Mouse (Mus musculus): Measurements from ENCODE around the gene Chek2. TPM values are rescaled to one million over a fixed set of nuclear protein-coding genes. Genes with fewer than 3 reads are reported as not detected.

Chek2 gene
- polyA plus RNA-seq, 1 experiment from 2014 or later: 31.0 TPM

DNA sequence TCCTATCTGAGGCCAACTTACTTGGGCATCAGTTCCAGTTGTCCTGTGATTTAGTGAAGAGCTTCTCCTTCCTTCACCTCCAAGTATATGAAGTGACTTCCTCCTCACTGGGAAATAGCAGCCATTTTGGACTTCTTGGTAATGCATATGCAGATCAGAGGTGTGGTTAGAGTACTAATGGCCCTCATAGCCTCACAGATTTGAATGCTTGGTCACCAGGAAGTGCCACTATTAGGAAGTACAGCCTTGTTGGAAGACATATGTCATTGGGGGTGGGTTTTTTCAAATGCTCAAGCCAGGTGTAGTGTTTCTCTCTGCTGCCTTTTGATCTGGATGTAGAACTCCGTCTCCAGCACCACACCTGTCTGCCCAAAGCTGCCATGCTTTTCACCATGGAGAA is 50.2 kb downstream of the Chek2 start:
- WGBS: 81% methylated on average over 1 of the region's 1 CpGs
- H3K4me1 ChIP-seq (replicated peaks): no peaks in the 10 kb centered on the region
- H3K27me3 ChIP-seq (ENCODE audit: insufficient read depth, poor library complexity, severe bottlenecking): no peaks in the 10 kb centered on the region
- H3K36me3 ChIP-seq: peaks cover 49% of the 10 kb centered on the region
- H3K9me3 ChIP-seq: no peaks in the 10 kb centered on the region
- H3K4me3 ChIP-seq: no peak overlapping the region
- H3K27ac ChIP-seq: no peak overlapping the region
- no peak for DNase-seq (ENCODE audit: low spot score)

DNA sequence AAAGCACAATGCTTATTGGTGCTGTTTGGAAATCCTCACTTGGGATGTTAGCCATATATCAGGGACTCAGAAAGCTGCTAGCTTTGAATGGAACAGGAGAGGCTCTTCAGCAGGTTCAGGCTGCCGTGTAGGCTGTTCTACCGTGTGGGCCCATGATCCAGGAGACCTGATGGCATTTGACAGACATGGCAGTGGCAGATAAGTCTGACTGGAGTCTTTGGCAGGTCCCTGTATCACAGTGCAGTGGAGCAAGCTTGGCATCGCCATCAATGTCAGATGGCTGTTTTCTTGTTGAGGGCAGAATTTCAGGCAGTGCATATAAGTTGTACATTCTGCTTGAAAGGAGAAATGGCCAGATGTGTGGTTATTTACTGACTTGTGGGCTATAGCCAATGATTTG is 50.8 kb downstream of the Chek2 start:
- DNase-seq (ENCODE audit: low spot score): no peak
- no peaks in the 10 kb centered on the region for H3K4me1 ChIP-seq (replicated peaks)
- peaks cover 49% of the 10 kb centered on the region for H3K36me3 ChIP-seq
- H3K9me3 ChIP-seq: no peaks in the 10 kb centered on the region
- WGBS: 94% methylated on average over 3 of the region's 3 CpGs
- no peak overlapping the region for H3K4me3 ChIP-seq
- H3K27me3 ChIP-seq (ENCODE audit: insufficient read depth, poor library complexity, severe bottlenecking): no peaks in the 10 kb centered on the region
- no peak overlapping the region for H3K27ac ChIP-seq

DNA sequence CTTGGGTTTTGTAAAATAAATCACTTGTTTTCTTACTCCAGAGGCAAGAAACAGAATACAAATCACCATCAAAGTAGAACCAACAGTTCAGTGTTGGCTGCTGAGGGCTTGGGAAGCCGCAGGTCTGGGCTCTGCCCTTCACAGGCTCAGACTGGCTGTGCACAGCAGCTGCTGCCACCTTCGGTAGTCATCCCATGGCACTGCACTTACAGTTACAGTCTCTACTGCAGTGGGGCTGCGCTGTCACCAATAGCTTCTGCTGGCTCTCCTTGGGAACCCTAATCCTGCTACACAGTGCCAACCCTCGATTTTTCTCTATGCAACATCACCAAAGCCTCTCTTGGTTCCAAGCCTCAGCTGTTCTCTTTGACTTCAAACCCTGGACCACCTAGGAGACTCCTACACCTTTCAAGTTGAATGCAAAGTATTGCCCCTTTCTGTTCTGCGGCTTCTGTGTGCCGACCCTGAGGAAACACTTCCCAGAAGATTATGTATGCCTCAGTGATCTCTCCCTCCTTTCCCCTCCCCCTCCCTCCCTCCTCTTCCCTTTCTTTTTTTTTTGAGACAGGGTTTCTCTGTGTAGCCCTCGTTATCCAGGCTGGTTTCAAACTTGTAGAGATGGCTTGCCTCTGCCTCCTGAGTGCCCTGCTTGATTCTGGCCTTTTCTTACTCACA is 57.5 kb downstream of the Chek2 start:
- no peaks in the 10 kb centered on the region for H3K27me3 ChIP-seq (ENCODE audit: insufficient read depth, poor library complexity, severe bottlenecking)
- peaks cover 54% of the 10 kb centered on the region for H3K36me3 ChIP-seq
- peak overlapping the region; percentile 69 for H3K27ac ChIP-seq
- no peak overlapping the region for H3K4me3 ChIP-seq
- 37% methylated on average over 7 of the region's 7 CpGs for WGBS
- peak; percentile 10 for DNase-seq (ENCODE audit: low spot score)
- peaks cover 20% of the 10 kb centered on the region for H3K4me1 ChIP-seq (replicated peaks)
- H3K9me3 ChIP-seq: no peaks in the 10 kb centered on the region

DNA sequence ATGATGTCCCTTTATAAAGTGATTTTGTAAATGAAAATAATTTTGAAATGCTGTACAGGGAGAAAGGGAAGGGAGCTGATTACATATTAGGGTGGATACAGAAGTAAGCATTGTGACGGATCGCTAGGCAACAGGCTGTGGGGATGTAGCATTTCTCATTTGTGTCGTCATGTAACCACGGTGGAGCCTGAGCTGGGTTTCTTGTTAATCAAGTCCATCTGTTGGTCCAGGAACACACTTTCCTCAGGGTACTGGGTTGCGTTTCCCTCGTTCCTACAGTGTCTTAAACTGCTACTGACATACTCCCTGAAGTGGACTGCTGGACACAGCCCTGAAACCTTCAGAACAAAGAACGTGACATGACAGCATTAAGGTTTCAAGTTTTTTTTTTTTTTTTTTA is 58.4 kb downstream of the Chek2 start:
- Histone ChIP-seq H3K4me3 (no peak overlapping the region), H3K9me3 (no peaks in the 10 kb centered on the region), H3K27me3 (ENCODE audit: insufficient read depth, poor library complexity, severe bottlenecking) (no peaks in the 10 kb centered on the region), H3K27ac (no peak overlapping the region), H3K36me3 (peaks cover 45% of the 10 kb centered on the region), H3K4me1 (replicated peaks) (peaks cover 20% of the 10 kb centered on the region)
- DNase-seq (ENCODE audit: low spot score): peak; percentile 54
- 48% methylated on average over 7 of the region's 7 CpGs for WGBS

DNA sequence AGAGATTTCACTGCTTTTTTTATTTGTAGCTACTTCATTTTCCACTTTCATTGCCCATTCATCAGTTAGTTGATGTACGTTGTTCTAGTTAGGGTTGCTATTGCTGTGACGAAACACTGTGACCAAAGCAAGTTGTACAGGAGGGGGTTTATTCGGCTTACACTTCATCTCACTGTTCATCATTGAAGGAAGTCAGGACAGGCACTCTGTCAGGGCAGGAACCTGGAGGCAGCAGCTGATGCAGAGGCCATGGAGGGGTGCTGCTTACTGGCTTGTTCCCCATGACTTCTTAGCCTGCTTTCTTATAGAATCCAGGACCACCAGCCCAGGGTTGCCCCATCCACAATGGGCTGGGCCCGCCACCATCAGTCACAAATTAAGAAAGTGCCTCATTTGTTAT is 59.0 kb downstream of the Chek2 start:
- Histone ChIP-seq H3K36me3 (peaks cover 39% of the 10 kb centered on the region), H3K9me3 (no peaks in the 10 kb centered on the region), H3K27ac (no peak overlapping the region), H3K27me3 (ENCODE audit: insufficient read depth, poor library complexity, severe bottlenecking) (no peaks in the 10 kb centered on the region), H3K4me1 (replicated peaks) (peaks cover 20% of the 10 kb centered on the region), H3K4me3 (no peak overlapping the region)
- no peak for DNase-seq (ENCODE audit: low spot score)
- 92% methylated on average over 4 of the region's 4 CpGs for WGBS

DNA sequence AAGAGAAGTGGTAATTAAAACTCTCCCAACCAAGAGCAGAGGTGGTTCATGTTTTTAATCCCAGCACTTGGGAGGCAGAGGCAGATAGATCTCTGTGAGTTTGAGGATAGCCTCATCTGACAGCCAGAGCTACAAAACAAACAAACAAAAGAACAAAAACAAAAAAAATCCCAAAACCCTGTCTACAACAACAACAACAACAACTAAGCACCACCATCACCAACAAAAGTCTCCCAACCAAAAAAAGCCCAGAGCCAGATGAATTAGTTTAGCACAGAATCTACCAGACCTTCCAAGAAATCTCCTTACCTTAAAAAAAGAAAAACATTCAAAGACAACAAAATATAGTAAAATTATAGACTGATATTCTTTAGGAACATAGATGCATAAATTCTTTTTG is 60.6 kb downstream of the Chek2 start:
- Histone ChIP-seq H3K27ac (no peak overlapping the region), H3K27me3 (ENCODE audit: insufficient read depth, poor library complexity, severe bottlenecking) (no peaks in the 10 kb centered on the region), H3K4me3 (no peak overlapping the region), H3K4me1 (replicated peaks) (peaks cover 20% of the 10 kb centered on the region), H3K9me3 (no peaks in the 10 kb centered on the region), H3K36me3 (peaks cover 30% of the 10 kb centered on the region)
- DNase-seq (ENCODE audit: low spot score): no peak

DNA sequence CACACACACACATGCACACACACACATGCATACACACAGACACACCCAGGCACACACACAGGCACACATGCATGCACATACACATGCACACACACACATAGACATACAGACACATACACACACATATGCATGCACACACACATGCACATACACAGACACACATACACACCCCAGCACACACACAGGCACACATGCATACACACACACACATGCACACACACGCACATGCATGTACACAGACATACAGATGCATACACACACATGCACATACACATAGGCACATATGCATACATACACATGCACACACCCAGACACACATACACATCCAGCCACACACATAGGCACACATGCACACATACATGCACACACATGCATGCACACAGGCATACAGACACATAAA is 66.9 kb downstream of the Chek2 start:
- no peaks in the 10 kb centered on the region for H3K27me3 ChIP-seq (ENCODE audit: insufficient read depth, poor library complexity, severe bottlenecking)
- no peak overlapping the region for H3K27ac ChIP-seq
- 97% methylated on average over 1 of the region's 1 CpGs for WGBS
- H3K4me1 ChIP-seq (replicated peaks): no peaks in the 10 kb centered on the region; the same call in 1 of the 2 replicates
- peaks cover 25% of the 10 kb centered on the region for H3K36me3 ChIP-seq
- H3K9me3 ChIP-seq: 0 out of 2 replicates have a peak, but pooled peaks cover 3% of the 10 kb centered on the region
- DNase-seq (ENCODE audit: low spot score): no peak
- H3K4me3 ChIP-seq: no peak overlapping the region

DNA sequence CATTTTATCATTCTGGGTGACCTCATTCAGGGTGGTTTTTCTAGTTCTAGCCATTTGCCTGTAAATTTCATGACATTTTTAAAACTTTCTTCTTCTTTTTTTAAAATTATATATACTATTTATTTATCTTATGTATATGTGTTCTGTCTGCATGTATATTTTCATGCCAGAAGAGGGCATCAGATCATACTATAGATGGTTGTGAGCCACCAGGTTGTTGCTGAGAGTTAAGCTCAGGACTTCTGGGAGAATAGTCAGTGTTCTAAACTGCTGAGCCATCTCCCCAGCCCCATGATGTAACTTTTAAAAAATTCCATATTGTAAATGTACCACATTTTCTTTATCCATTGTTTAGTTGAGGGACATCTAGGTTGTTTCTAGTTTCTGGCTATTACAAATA is 69.1 kb downstream of the Chek2 start:
- 0 out of 2 replicates have a peak, but pooled peaks cover 3% of the 10 kb centered on the region for H3K9me3 ChIP-seq
- no peaks in the 10 kb centered on the region for H3K27me3 ChIP-seq (ENCODE audit: insufficient read depth, poor library complexity, severe bottlenecking)
- DNase-seq (ENCODE audit: low spot score): no peak
- no peaks in the 10 kb centered on the region; the same call in 1 of the 2 replicates for H3K4me1 ChIP-seq (replicated peaks)
- no peak overlapping the region for H3K4me3 ChIP-seq
- H3K27ac ChIP-seq: no peak overlapping the region
- H3K36me3 ChIP-seq: peaks cover 22% of the 10 kb centered on the region

DNA sequence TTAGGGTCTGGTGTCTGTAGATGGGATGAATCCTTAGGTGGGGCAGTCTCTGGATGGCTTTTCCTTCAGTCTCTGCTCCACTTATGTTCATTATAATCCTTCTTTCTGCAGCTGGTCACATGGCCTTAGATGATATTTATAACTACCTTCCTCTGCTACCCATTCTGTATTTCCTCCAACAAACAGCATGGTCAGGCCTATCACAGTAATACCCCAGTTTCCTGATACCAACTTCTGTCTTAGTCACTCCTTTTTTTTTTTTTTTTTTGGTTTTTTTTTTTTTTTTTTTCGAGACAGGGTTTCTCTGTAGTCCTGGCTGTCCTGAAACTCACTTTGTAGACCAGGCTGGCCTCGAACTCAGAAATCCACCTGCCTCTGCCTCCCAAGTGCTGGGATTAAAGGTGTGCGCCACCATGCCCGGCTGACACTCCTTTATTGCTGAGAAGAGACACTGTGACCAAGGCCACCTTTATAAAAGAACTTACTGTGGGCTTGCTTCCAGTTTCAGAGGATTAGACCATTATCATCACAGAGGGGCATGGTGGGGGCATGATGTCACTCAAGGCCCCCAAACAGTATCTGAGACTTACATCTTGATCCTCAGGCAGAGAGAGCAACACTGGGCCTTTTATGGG is 70.3 kb downstream of the Chek2 start:
- no peak for DNase-seq (ENCODE audit: low spot score)
- Histone ChIP-seq H3K27me3 (ENCODE audit: insufficient read depth, poor library complexity, severe bottlenecking) (no peaks in the 10 kb centered on the region), H3K36me3 (peaks cover 17% of the 10 kb centered on the region), H3K9me3 (0 out of 2 replicates have a peak, but pooled peaks cover 3% of the 10 kb centered on the region), H3K27ac (no peak overlapping the region), H3K4me3 (no peak overlapping the region), H3K4me1 (replicated peaks) (no peaks in the 10 kb centered on the region; the same call in 1 of the 2 replicates)
- WGBS: 83% methylated on average over 4 of the region's 4 CpGs

DNA sequence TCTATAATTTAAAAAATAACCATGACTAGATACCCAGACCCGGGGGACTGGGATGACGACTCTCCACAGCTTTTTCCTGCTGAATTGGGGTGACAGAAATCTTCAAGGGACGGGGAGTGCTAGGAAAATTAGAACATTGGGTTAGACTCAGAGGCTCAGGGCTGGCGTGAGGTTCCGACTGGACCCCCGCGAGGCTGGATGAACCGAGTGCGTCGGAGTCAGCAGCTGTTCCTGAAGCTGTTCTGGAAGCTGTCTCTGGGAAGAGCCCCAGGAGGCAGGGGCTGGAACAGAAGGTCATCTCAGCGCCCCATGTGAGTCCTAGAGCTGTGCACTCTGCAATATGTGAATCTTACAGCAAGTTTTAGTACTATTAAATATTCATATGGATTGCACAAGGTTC is 75.1 kb downstream of the Chek2 start:
- 81% methylated on average over 11 of the region's 11 CpGs for WGBS
- Histone ChIP-seq H3K9me3 (no peaks in the 10 kb centered on the region), H3K4me3 (no peak overlapping the region), H3K27ac (no peak overlapping the region), H3K27me3 (ENCODE audit: insufficient read depth, poor library complexity, severe bottlenecking) (no peaks in the 10 kb centered on the region), H3K36me3 (peaks cover 10% of the 10 kb centered on the region; the same call in 1 of the 2 replicates), H3K4me1 (replicated peaks) (no peaks in the 10 kb centered on the region; the same call in 1 of the 2 replicates)
- no peak for DNase-seq (ENCODE audit: low spot score)

DNA sequence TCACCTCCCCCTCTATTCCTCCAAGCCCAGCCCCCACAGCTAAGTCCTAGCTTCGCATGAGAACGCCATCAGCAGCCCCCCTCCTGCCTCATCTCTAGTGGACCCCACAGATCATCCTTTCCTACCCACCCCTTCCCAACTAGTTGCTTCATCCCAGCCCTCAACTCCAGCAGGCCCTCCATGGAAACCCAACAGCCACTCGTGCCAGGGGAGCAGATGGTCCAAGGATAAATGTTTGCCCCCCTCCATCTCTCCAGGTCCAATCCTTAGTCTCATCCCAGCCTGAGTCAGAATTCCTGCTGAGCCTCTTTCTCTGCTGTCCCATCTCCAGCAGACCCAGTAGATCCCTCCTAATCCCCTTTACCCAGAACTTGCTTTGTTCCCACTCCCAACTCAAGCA is 76.5 kb downstream of the Chek2 start:
- WGBS: 85% methylated on average over 3 of the region's 3 CpGs
- Histone ChIP-seq H3K27me3 (ENCODE audit: insufficient read depth, poor library complexity, severe bottlenecking) (no peaks in the 10 kb centered on the region), H3K4me3 (no peak overlapping the region), H3K36me3 (peaks cover 10% of the 10 kb centered on the region; the same call in 1 of the 2 replicates), H3K4me1 (replicated peaks) (no peaks in the 10 kb centered on the region; the same call in 1 of the 2 replicates), H3K9me3 (no peaks in the 10 kb centered on the region), H3K27ac (no peak overlapping the region)
- no peak for DNase-seq (ENCODE audit: low spot score)

DNA sequence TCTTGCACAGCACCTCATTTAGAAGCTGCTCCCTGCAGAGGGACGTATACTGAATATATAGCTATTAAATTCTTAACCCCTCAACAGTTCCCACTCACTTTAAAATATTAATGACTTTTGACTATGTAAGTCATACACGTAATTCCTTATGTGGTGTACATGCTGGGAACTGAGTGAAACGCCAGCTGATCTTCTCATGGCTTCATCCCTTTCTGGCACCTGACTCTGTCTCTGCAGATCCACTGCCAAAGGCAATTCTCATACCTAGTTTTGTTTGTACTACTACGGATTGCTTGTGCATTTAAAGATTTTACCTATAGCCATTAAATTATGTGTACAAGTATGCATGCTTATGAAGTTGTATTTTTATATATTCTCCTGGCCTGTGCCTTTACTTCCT is 79.8 kb downstream of the Chek2 start:
- no peaks in the 10 kb centered on the region for H3K9me3 ChIP-seq
- H3K27me3 ChIP-seq (ENCODE audit: insufficient read depth, poor library complexity, severe bottlenecking): no peaks in the 10 kb centered on the region
- 88% methylated on average over 4 of the region's 4 CpGs for WGBS
- H3K4me1 ChIP-seq (replicated peaks): no peaks in the 10 kb centered on the region
- no peak overlapping the region for H3K27ac ChIP-seq
- no peak overlapping the region for H3K4me3 ChIP-seq
- H3K36me3 ChIP-seq: peaks cover 10% of the 10 kb centered on the region; the same call in 1 of the 2 replicates
- DNase-seq (ENCODE audit: low spot score): no peak

DNA sequence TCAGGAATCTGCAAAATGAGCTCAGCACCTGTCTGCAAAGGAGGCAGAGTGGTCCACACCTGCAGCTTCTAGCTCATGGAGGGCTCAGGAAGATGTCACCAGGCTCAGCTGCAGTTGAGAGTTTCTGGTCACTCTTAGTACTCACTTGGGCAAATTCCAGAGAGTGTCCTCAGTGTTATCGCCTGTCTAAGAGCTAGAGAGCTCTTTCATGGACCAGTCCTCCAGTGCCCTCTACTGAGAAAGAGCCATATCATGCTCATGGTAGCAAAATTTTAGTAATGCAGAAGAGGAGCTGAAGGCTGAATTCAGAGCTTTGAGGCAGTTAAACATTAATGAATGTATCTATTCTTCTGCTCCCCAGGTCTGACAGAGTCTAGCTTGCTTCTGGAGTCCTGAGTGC is 83.6 kb downstream of the Chek2 start:
- H3K36me3 ChIP-seq: no peaks in the 10 kb centered on the region
- 33% methylated on average over 1 of the region's 1 CpGs for WGBS
- no peaks in the 10 kb centered on the region for H3K9me3 ChIP-seq
- DNase-seq (ENCODE audit: low spot score): no peak
- no peaks in the 10 kb centered on the region for H3K4me1 ChIP-seq (replicated peaks)
- no peak overlapping the region for H3K27ac ChIP-seq
- H3K27me3 ChIP-seq (ENCODE audit: insufficient read depth, poor library complexity, severe bottlenecking): no peaks in the 10 kb centered on the region
- no peak overlapping the region for H3K4me3 ChIP-seq
